Mouse (Mus musculus) left cerebral cortex, adult 11 months (tissue): Measurements from ENCODE around the gene Cenpw.

Experiments used
- DNase-seq: peaks from one replicate; pipeline ENCODE4 v3.0.0; 2022; ENCODE audit warnings: low spot score

Cenpw gene

GRCm38 (mm10) chr10:30199916-30200826, at the start of gene Cenpw:
Gene Cenpw, minus strand, starts transcription at chr10:30200560.
- peak; percentile 63 for DNase-seq

DNA sequence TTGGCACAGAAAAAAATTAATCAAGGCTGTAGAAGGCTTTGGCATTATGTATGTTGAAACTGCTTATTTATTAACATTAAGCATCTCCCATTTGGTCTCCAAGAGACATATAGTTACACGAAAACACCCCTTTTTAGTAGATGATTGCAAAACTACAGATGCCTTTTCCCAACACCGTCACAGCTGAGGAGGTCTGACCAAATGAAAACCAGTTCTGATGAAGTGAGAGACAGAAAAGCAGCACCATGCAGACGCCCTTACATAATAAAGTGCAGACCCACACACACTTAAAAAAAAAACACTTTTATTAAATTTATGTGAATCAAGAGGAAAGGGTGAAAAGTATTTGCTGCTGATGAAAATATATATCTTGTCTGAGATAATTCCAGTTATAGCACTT, 49.3 kb upstream of the Cenpw start:
- DNase-seq: no peak

- no peak for DNase-seq
Measured at GRCm38 (mm10) chr10:30199501-30199900, 859 bp downstream of the Cenpw start.

DNA sequence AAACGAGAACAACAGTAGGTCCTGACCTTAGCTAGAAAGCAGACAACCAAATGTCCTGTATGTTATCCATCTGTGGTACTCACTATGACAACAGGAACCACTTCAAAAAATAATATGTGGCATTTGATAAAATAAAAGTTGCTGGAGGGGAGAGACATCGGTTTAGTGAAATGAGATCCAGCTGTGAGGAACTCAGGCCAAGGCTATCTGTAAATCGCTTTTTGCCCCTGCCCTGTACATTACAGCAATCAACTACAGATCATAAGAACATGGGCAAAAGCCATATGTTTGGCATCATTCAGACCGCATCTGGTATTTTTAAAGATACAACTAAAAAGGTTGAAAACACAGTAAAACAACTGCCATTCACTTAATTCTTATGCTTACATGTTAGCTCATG, 32.7 kb downstream of the Cenpw start:
- DNase-seq: no peak
